Mouse (Mus musculus): ENCODE measurements around the gene Phactr4.

DNA sequence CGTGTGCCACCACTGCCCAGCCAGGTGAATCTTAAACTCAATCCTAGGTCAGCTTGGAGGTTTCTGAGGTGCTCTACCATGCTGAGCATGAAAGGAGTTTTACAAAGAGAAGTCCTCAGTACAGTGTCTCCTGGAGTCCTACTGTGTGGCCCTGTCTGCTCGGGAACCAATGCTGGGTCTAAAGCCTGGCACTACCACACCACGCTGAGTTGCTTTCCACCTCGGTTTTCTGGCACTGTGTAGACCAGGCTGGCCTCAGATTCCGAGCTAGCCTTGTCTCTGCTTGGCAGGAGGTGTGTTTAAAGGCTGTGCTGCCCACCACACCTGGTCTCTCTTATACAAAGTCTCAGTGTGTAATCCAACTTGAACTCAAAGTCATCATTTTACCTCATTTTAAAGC is 109.7 kb downstream of the Phactr4 start:
- TF ChIP-seq CTCF (IDR thresholded peaks at IDR 0.05; ENCODE audit: control insufficient read depth, insufficient read depth, insufficient read length), result no peak
- no peak for TF ChIP-seq MYOG (IDR thresholded peaks at IDR 0.05; ENCODE audit: control insufficient read depth, extremely low read depth, insufficient read length)
- no peak for TF ChIP-seq FOSL1 (IDR thresholded peaks at IDR 0.05; ENCODE audit: insufficient read depth, low read length, poor library complexity, severe bottlenecking)
